Mouse (Mus musculus) intestine, embryonic 16.5 days (tissue): Measurements from ENCODE around the gene Rcor3. TPM values are rescaled to one million over a fixed set of nuclear protein-coding genes. Genes with fewer than 3 reads are reported as not detected.

Experiments used
- ATAC-seq: fragments of 200-750 bp; cut with Nextera tagmentation; 2 replicates; pipeline ENCODE4 v1.8.0; 2017; ENCODE audit warnings: moderate TSS enrichment, moderate library complexity
- H3K27ac ChIP-seq: fragments of 300-500 bp; sonication (generic); 2 replicates; pipeline ENCODE4 v1.5.1; 2014; ENCODE audit warnings: mild to moderate bottlenecking, low read length
- H3K27me3 ChIP-seq: fragments of 300-500 bp; sonication (generic); replicated peaks from 2 replicates; pipeline ENCODE4 v1.6.1; 2014; ENCODE audit warnings: low read length, control low read depth, mixed read lengths; ENCODE audit not compliant: control insufficient read depth, insufficient read depth
- H3K36me3 ChIP-seq: fragments of 300-500 bp; sonication (generic); 2 replicates; pipeline ENCODE4 v1.6.1; 2014; ENCODE audit warnings: low read length, control low read depth; ENCODE audit not compliant: control insufficient read depth, insufficient read depth
- H3K4me1 ChIP-seq: fragments of 300-500 bp; sonication (generic); 2 replicates; pipeline ENCODE4 v1.6.1; 2014; ENCODE audit warnings: low read length, control low read depth, mixed read lengths; ENCODE audit not compliant: control insufficient read depth, insufficient read depth
- H3K4me2 ChIP-seq: fragments of 300-500 bp; sonication (generic); 2 replicates; pipeline ENCODE4 v1.6.1; 2014; ENCODE audit warnings: low read depth, low read length, control low read depth
- H3K4me3 ChIP-seq: fragments of 300-500 bp; sonication (generic); 2 replicates; pipeline ENCODE4 v1.5.1; 2014; ENCODE audit warnings: mild to moderate bottlenecking, low read length
- H3K9ac ChIP-seq: fragments of 300-500 bp; sonication (generic); 2 replicates; pipeline ENCODE4 v1.6.1; 2014; ENCODE audit warnings: low read depth, low read length
- H3K9me3 ChIP-seq: fragments of 300-500 bp; sonication (generic); 2 replicates; pipeline ENCODE4 v1.6.1; 2016; ENCODE audit warnings: low read length, control low read depth; ENCODE audit not compliant: control insufficient read depth
- WGBS: fragments of 180-500 bp; shearing (Covaris S2); extraction: QIAGEN DNeasy Blood & Tissue Kit; methylation state at CpG from one replicate; pipeline ENCODE4 v1.1.7; 2014; 5-methylcytosine and 5-hydroxymethylcytosine counted together
- polyA plus RNA-seq: library from polyadenylated mRNA; unstranded; fragments of >200 nt; fragmentation: Nextera tagmentation; extraction: Ambion mirVana; gene quantifications from 2 replicates; pipeline ENCODE4 v1.2.1, GENCODE M21; 2015

Gene Rcor3
- polyA plus RNA-seq, 1 experiment from 2014 or later = 22.3 TPM

GRCm38 (mm10) chr1:192100742-192101141, 37.1 kb downstream of the Rcor3 start:
- WGBS = 93% methylated on average over 11 of the region's 11 CpGs
- Histone ChIP-seq H3K27me3 (no peaks in the 10 kb centered on the region), H3K27ac (no peak overlapping the region), H3K4me1 (peaks cover 7% of the 10 kb centered on the region; the same call in 1 of the 2 replicates), H3K4me2 (no peak overlapping the region), H3K36me3 (peaks cover 2% of the 10 kb centered on the region; the same call in 1 of the 2 replicates), H3K4me3 (no peak overlapping the region), H3K9ac (no peak overlapping the region), H3K9me3 (no peaks in the 10 kb centered on the region)
- no peak for ATAC-seq

DNA sequence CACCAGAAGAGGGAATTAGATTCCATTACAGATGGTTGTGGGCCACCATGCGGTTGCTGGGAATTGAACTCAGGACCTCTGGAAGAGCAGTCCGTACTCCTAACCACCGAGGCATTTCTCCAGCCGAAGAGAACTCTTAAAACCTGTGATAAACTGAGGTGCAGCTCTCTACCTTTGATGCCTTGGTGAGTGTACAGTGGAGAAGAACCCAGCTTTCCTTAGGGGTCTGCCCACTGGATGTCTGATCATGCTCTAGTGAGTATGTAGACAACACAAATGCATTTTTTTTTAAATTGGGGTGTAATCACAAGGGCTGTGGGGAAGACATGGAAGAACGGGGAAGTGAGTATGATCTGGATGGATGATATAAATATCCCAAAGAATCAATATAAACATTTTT, 42.2 kb downstream of the Rcor3 start:
- Histone ChIP-seq H3K36me3 (no peaks in the 10 kb centered on the region; the same call in 1 of the 2 replicates), H3K4me2 (no peak overlapping the region), H3K27ac (no peak overlapping the region), H3K4me1 (peaks cover 6% of the 10 kb centered on the region), H3K27me3 (no peaks in the 10 kb centered on the region), H3K4me3 (no peak overlapping the region), H3K9ac (no peak overlapping the region), H3K9me3 (no peaks in the 10 kb centered on the region)
- no peak for ATAC-seq
- 87% methylated on average over 5 of the region's 5 CpGs for WGBS

- no peak for ATAC-seq
- peaks cover 9% of the 10 kb centered on the region for H3K4me1 ChIP-seq
Measured at GRCm38 (mm10) chr1:192094451-192095170, 43.3 kb downstream of the Rcor3 start.

GRCm38 (mm10) chr1:192092879-192093660, 44.8 kb downstream of the Rcor3 start:
- peak; percentile 86 for ATAC-seq
- Histone ChIP-seq H3K4me3 (peak overlapping the region; percentile 76), H3K9ac (peak overlapping the region; percentile 85; the same call in 1 of the 2 replicates), H3K4me2 (peak overlapping the region; percentile 92), H3K9me3 (no peaks in the 10 kb centered on the region), H3K27me3 (no peaks in the 10 kb centered on the region), H3K27ac (peak overlapping the region; percentile 55; the same call in 1 of the 2 replicates), H3K4me1 (peaks cover 9% of the 10 kb centered on the region), H3K36me3 (no peaks in the 10 kb centered on the region)
- WGBS = 30% methylated on average over 16 of the region's 16 CpGs

More at GRCm38 (mm10) chr1:192094451-192095170, 43.3 kb downstream of the Rcor3 start:
- Histone ChIP-seq H3K27ac (no peak overlapping the region), H3K27me3 (no peaks in the 10 kb centered on the region), H3K9ac (no peak overlapping the region), H3K9me3 (no peaks in the 10 kb centered on the region), H3K36me3 (no peaks in the 10 kb centered on the region; the same call in 1 of the 2 replicates), H3K4me2 (no peak overlapping the region), H3K4me3 (no peak overlapping the region)
- 62% methylated on average over 13 of the region's 13 CpGs for WGBS

- Histone ChIP-seq H3K4me1 (peaks cover 9% of the 10 kb centered on the region), H3K9me3 (no peaks in the 10 kb centered on the region), H3K27me3 (no peaks in the 10 kb centered on the region), H3K4me3 (peak within 1 kb of the TSS; percentile 76), H3K27ac (peak within 1 kb of the TSS; percentile 92), H3K9ac (peak within 1 kb of the TSS; percentile 85), H3K36me3 (no peaks in the 10 kb centered on the region), H3K4me2 (peak within 1 kb of the TSS; percentile 92)
- 2% methylated on average over 62 of the region's 63 CpGs for WGBS
- ATAC-seq = peak; percentile 99
Measured at GRCm38 (mm10) chr1:192091806-192092772, 45.8 kb downstream of the Rcor3 start, which contains the start of gene Traf5. Traf5 (minus strand) TSS chr1:192092559.

- Histone ChIP-seq H3K9ac (peak overlapping the region; percentile 85), H3K4me1 (peaks cover 20% of the 10 kb centered on the region), H3K4me3 (peak overlapping the region; percentile 76), H3K36me3 (no peaks in the 10 kb centered on the region), H3K27me3 (no peaks in the 10 kb centered on the region), H3K4me2 (peak overlapping the region; percentile 92), H3K9me3 (no peaks in the 10 kb centered on the region), H3K27ac (no peak overlapping the region; the same call in 1 of the 2 replicates)
- ATAC-seq = no peak
- WGBS = 69% methylated on average over 11 of the region's 11 CpGs
Measured at GRCm38 (mm10) chr1:192090689-192091567, 46.9 kb downstream of the Rcor3 start.

DNA sequence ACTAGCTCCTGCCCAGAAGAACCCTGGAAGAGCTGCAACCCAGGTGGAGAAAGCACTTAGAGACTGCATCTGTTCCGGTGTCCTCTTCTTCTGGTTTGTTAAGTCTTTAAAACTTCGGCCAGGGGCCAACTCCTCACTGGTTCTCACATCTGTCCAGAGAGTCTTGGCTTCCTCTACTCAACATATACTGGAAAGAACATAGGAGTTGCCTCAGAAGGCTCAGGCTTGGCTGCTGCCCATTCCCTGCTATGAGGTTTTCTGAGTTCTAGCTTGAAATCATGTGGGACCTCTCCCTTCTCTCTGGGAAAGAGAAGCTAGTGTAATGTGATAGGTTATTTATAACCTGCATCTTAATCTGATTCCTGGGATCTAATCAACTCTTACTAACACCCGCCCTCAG, 47.6 kb downstream of the Rcor3 start:
- H3K36me3 ChIP-seq = no peaks in the 10 kb centered on the region
- H3K27me3 ChIP-seq = no peaks in the 10 kb centered on the region
- no peak overlapping the region for H3K27ac ChIP-seq
- 85% methylated on average over 3 of the region's 3 CpGs for WGBS
- no peaks in the 10 kb centered on the region for H3K9me3 ChIP-seq
- no peak for ATAC-seq
- H3K4me1 ChIP-seq = peaks cover 20% of the 10 kb centered on the region
- no peak overlapping the region for H3K9ac ChIP-seq
- H3K4me2 ChIP-seq = no peak overlapping the region
- H3K4me3 ChIP-seq = no peak overlapping the region
